Mouse (Mus musculus) cerebellum, adult 2 months (tissue): Measurements from ENCODE around the gene Polr3h.

ENCODE experiments used
- CTCF ChIP-seq: fragments of 200-500 bp; IDR thresholded peaks from 2 replicates; pipeline ENCODE4 v1.5.1; 2011; ENCODE audit warnings: low read depth, mild to moderate bottlenecking, control low read depth, low read length, moderate library complexity, borderline replicate concordance; ENCODE audit not compliant: insufficient read depth
- POLR2A ChIP-seq: fragments of 200-500 bp; IDR thresholded peaks from 2 replicates; pipeline ENCODE4 v1.6.1; 2011; ENCODE audit warnings: low read length, control low read depth, borderline replicate concordance; ENCODE audit not compliant: insufficient read depth

DNA sequence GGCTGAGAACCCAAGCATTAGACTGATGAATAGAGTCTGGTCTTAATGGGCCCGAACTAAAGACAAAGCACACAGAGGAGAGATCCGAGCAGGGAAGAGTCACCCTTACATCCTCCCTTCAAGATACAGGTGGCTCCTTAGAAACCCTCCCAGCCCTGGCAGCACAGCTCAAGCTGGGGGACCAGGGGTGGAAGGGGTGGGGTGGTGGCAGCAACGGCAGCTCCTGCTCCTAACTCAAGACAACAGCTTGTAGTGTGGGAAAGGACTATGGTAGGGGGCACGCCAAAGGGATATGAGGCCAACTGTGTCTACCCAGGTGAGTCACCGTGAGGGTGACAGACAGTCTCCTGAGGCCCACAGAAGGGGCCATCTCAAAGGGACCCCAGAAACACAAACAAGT is 78.2 kb downstream of the Polr3h start:
- TF ChIP-seq CTCF (no peak), POLR2A (no peak)
